Mouse (Mus musculus): ENCODE data around the gene Tmem135.

GRCm38 (mm10) chr7:89215714-89216113 is 188.3 kb downstream of the Tmem135 start:
- no peak for TF ChIP-seq CTCF (IDR thresholded peaks at IDR 0.05)
- TF ChIP-seq EP300 (IDR thresholded peaks at IDR 0.05; ENCODE audit: insufficient read depth, low read depth, low read length), result no peak
- no peak for TF ChIP-seq POLR2A (IDR thresholded peaks at IDR 0.05; ENCODE audit: insufficient read depth, low read depth, low read length)

Measured in heart, adult 2 months (tissue).